Mouse (Mus musculus) bone marrow, adult 2 months (tissue): ENCODE results near the gene Spop. TPM values are rescaled to one million over a fixed set of nuclear protein-coding genes. Genes with fewer than 3 reads are reported as not detected.
A peak's percentile ranks its signal among the peaks of the same experiment; 100 is the strongest.

ENCODE experiments used
- H3K27ac ChIP-seq: fragments of 200-500 bp; 2 replicates; pipeline ENCODE4 v1.5.1; 2012; ENCODE audit warnings: low read depth, mild to moderate bottlenecking, control low read depth, inconsistent platforms, low read length; ENCODE audit not compliant: control insufficient read depth, poor library complexity, insufficient read depth
- H3K4me1 ChIP-seq: fragments of 200-500 bp; 2 replicates; pipeline ENCODE4 v1.6.1; 2011; ENCODE audit warnings: low read length; ENCODE audit not compliant: control insufficient read depth, insufficient read depth
- H3K4me3 ChIP-seq: fragments of 200-500 bp; replicated peaks from 2 replicates; pipeline ENCODE3; 2011; ENCODE audit warnings: mild to moderate bottlenecking, low read depth, low read length, control low read depth; ENCODE audit not compliant: control insufficient read depth
- CTCF ChIP-seq: fragments of 200-500 bp; IDR thresholded peaks from 2 replicates; pipeline ENCODE4 v1.5.1; 2011; ENCODE audit warnings: low read length, control low read depth; ENCODE audit not compliant: control insufficient read depth, insufficient read depth
- POLR2A ChIP-seq: fragments of 200-500 bp; IDR thresholded peaks from 2 replicates; pipeline ENCODE4 v1.6.1; 2011; ENCODE audit warnings: low read depth, mild to moderate bottlenecking, control low read depth, low read length, borderline replicate concordance; ENCODE audit not compliant: control insufficient read depth
- WGBS: fragments of 180-500 bp; shearing (Covaris S2); methylation state at CpG from one replicate; pipeline ENCODE4 v1.1.7; 2018; 5-methylcytosine and 5-hydroxymethylcytosine counted together
- polyA plus RNA-seq: library from polyadenylated mRNA; stranded (reverse); fragments of >200 nt; gene quantifications from 2 replicates; pipeline ENCODE4 v1.2.4, GENCODE M21; 2011; ENCODE audit warnings: low replicate concordance; ENCODE audit not compliant: missing spikeins, insufficient read depth, insufficient read length

Spop gene
- polyA plus RNA-seq, 1 experiment: 61.3 TPM

DNA sequence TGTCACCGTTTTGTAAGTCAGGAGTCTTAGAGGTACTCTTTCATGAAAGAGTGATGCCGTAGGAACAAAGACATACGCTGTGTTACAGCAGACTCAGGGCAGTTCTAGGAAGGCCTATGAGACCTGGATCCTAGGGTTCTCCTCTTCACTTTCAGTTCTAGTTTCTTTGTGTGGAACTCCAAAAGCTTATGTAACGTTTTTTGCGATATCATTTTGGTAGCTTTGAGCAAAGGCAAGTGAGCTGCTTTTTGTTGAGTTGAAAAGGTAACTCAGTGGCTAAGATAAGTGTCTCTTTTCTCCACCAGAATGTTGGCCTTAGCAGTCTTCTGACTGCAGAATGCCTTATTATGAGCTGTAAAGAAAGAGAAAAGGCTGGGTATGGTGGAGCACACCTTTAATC lies 3.5 kb downstream of the Spop start:
- WGBS: 53% methylated on average over 5 of the region's 5 CpGs
- H3K4me3 ChIP-seq: no peak overlapping the region
- TF ChIP-seq POLR2A (no peak), CTCF (no peak)
- peaks cover 3% of the 10 kb centered on the region; the same call in 1 of the 2 replicates for H3K4me1 ChIP-seq
- no peak overlapping the region for H3K27ac ChIP-seq

- TF ChIP-seq CTCF (no peak), POLR2A (no peak)
- no peak overlapping the region for H3K4me3 ChIP-seq
- peaks cover 3% of the 10 kb centered on the region; the same call in 1 of the 2 replicates for H3K4me1 ChIP-seq
- no peak overlapping the region for H3K27ac ChIP-seq
- 79% methylated on average over 2 of the region's 2 CpGs for WGBS
Measured at GRCm38 (mm10) chr11:95420880-95421435, 7.1 kb downstream of the Spop start.

DNA sequence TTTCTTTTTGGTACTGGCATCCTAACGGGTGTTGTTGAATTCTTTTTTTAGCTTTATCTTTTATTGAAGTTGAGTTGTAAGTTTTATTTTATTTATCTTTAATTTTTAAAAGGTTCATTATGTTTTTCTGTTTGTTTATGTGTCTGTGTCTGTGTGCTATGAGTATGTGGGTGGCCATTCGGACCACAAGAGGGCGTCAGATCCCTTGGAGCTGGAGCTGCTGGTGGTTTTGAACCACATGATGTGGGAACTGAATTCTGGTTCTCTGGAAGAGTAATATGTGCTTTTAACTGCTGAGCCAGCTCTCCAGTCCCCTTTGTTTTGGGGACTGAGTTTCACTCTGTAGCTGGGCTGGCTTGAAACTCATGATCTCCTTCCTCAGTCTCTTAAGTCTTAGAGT lies 9.6 kb downstream of the Spop start:
- Histone ChIP-seq H3K4me1 (no peaks in the 10 kb centered on the region), H3K4me3 (no peak overlapping the region), H3K27ac (no peak overlapping the region)
- WGBS: 86% methylated on average over 3 of the region's 3 CpGs
- TF ChIP-seq CTCF: peak; percentile 25; the same call in 1 of the 2 replicates
- no peak for TF ChIP-seq POLR2A

DNA sequence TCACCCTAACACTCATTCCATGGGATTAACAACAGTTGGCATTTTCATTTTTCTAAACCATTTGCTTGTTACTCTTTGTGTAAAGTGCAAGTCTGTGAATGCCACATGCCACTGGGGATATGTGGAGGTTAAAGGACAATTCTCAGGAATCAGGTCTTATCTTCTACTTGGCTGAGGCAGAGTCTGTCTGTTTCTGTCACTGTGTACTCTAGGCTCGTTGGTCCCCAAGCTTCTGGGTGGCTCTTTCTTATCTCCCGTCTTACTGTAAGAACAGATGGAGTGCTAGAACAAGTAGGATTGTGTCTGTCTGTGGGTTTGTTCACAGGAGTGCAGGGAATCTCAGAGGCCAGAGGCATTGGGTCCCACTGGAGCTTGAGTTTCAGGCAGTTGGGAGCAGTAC lies 17.5 kb downstream of the Spop start:
- Histone ChIP-seq H3K27ac (no peak overlapping the region), H3K4me1 (no peaks in the 10 kb centered on the region), H3K4me3 (no peak overlapping the region)
- WGBS: 68% methylated on average over 2 of the region's 2 CpGs
- TF ChIP-seq CTCF (no peak), POLR2A (no peak)

DNA sequence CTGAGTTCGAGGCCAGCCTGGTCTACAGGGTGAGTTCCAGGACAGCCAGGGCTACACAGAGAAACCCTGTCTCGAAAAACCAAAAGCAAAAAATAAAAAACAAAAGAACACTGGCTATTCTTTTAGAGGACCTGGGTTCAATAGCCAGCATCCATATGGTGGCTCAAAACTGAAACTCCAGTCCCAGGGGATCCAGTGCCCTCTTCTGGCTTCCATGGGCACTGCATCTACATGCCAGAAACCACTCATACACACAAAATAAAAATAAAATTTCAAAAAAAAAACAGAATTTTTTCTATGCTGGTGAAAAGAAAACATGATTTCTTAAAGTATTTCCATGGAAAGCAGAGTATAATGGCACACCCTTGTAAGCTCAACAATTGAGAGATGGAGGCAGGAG lies 18.3 kb downstream of the Spop start:
- Histone ChIP-seq H3K4me1 (no peaks in the 10 kb centered on the region), H3K27ac (no peak overlapping the region), H3K4me3 (no peak overlapping the region)
- peak; percentile 71 for TF ChIP-seq CTCF
- no peak for TF ChIP-seq POLR2A
- 89% methylated on average over 2 of the region's 2 CpGs for WGBS

- TF ChIP-seq POLR2A (no peak), CTCF (no peak)
- no peak overlapping the region for H3K27ac ChIP-seq
- no peaks in the 10 kb centered on the region; the same call in 1 of the 2 replicates for H3K4me1 ChIP-seq
- no peak overlapping the region for H3K4me3 ChIP-seq
- WGBS: 25% methylated on average over 2 of the region's 2 CpGs
Measured at GRCm38 (mm10) chr11:95445371-95445770, 31.5 kb downstream of the Spop start.

GRCm38 (mm10) chr11:95446580-95447305 lies 32.9 kb downstream of the Spop start:
- H3K4me1 ChIP-seq: no peaks in the 10 kb centered on the region; the same call in 1 of the 2 replicates
- TF ChIP-seq CTCF: no peak
- TF ChIP-seq POLR2A: no peak
- H3K4me3 ChIP-seq: no peak overlapping the region
- no peak overlapping the region for H3K27ac ChIP-seq
- 88% methylated on average over 6 of the region's 6 CpGs for WGBS

GRCm38 (mm10) chr11:95448346-95448745 lies 34.5 kb downstream of the Spop start:
- no peaks in the 10 kb centered on the region for H3K4me1 ChIP-seq
- no peak overlapping the region for H3K4me3 ChIP-seq
- H3K27ac ChIP-seq: no peak overlapping the region
- WGBS: 82% methylated on average over 3 of the region's 3 CpGs
- TF ChIP-seq CTCF (no peak), POLR2A (no peak)
